ENCODE assay signal across 16 mouse cellular contexts in the genomic region with DNA sequence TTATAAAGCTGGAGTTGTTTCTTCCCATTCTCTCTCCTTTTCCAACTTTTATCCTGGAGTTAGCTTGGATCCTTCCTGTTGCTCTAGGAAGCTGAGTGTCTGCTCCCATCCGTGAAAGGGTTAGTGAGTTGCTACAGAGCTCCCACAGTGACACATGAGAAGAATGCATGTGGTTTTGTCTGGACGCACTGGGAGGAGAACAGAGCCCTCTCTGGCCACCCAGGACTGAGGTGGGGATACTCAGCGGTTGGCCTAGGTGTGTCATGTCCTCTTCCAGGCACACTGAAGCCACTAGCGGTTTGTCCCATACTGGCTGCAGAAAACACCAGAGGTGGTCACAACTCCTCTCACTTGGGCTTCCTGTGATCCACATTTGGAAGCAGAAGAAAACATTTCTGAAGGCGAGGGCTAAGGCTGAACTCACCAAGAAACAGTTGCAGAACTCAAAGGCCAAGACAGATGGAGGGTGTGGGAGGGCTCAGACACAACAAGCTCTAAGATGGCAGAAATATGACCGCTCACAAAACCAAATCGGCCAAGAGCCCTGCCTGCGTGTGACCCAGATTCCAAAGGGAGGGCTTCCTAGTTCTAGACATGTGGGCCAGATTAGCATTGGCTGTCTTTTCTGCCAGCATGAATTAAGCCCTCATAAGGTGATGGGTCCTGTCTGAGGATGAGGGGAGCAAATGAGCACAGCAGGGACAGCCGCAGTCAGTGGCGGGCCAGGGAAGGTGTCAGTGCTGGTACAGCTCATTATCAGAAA. TPM values are rescaled to one million over a fixed set of nuclear protein-coding genes. Genes with fewer than 3 reads are reported as not detected.
DNase-seq lines count a peak whose midpoint lies in the region; ATAC-seq lines count a peak whose summit lies in the region.
"Had no signal": no experiment of that assay in that cellular context is flagged by ENCODE, and none has a peak within 500 bp of the region (broad histone marks: within the 10 kb centered on the region; RNA-seq: fewer than 3 reads in every experiment).

No protein-coding gene starts in this region.

- no peak overlapping the region for H3K4me3 ChIP-seq in heart, embryonic 10.5 days
- H3K4me3 ChIP-seq in embryonic facial prominence, embryonic 11.5 days (ENCODE audit: low read depth, low read length) = no peak overlapping the region
- H3K4me3 ChIP-seq: neural tube, embryonic 13.5 days had no signal

- peaks cover 3% of the 10 kb centered on the region; the same call in 1 of the 2 replicates for H3K36me3 ChIP-seq in heart, embryonic 10.5 days
- H3K36me3 ChIP-seq in embryonic facial prominence, embryonic 11.5 days (replicated peaks; ENCODE audit: control insufficient read depth, insufficient read depth, low read depth, low read length) = no peaks in the 10 kb centered on the region
- H3K36me3 ChIP-seq: G1E; neural tube, embryonic 13.5 days had no signal

- 77% methylated on average over 10 of the region's 10 CpGs for WGBS in heart, embryonic 10.5 days
- 56% methylated on average over 10 of the region's 10 CpGs for WGBS in embryonic facial prominence, embryonic 11.5 days

- intact Hi-C loops in heart, postnatal 14 days (cut with DNase I) = no loop called here
- intact Hi-C loops in gastrocnemius, postnatal 36 days (cut with DNase I) = no loop called here

- peaks cover 15% of the 10 kb centered on the region; the same call in 1 of the 2 replicates for H3K4me1 ChIP-seq in heart, embryonic 10.5 days
- no peaks in the 10 kb centered on the region for H3K4me1 ChIP-seq in embryonic facial prominence, embryonic 11.5 days (ENCODE audit: control insufficient read depth, insufficient read depth, low read length)

- H3K9me3 ChIP-seq in heart, embryonic 10.5 days = no peaks in the 10 kb centered on the region
- no peaks in the 10 kb centered on the region for H3K9me3 ChIP-seq in embryonic facial prominence, embryonic 11.5 days (replicated peaks; ENCODE audit: control insufficient read depth, low read length)
- H3K9me3 ChIP-seq: G1E; neural tube, embryonic 13.5 days had no signal

- peak; percentile 79 for ATAC-seq in embryonic facial prominence, embryonic 11.5 days (replicated peaks; ENCODE audit: insufficient number of reproducible peaks, low FRiP score, low TSS enrichment, low read depth)
- ATAC-seq: activated CD4-positive, CD25-positive, alpha-beta regulatory T cell, adult 4 months; inflammation-experienced regulatory T-cells, adult 6 months had no signal

- H3K9ac ChIP-seq in embryonic facial prominence, embryonic 11.5 days (replicated peaks; ENCODE audit: low read length) = no peak overlapping the region
- H3K9ac ChIP-seq: neural tube, embryonic 13.5 days had no signal

- H3K27ac ChIP-seq in heart, embryonic 10.5 days = peak overlapping the region; percentile 16; the same call in 1 of the 2 replicates
- no peak overlapping the region for H3K27ac ChIP-seq in embryonic facial prominence, embryonic 11.5 days (replicated peaks; ENCODE audit: low read depth, low read length)
- H3K27ac ChIP-seq: neural tube, embryonic 13.5 days had no signal

- DNase-seq in heart, embryonic 10.5 days (ENCODE audit: low spot score) = peak; percentile 36
- no peak for DNase-seq in heart, postnatal 14 days
- DNase-seq in right cerebral cortex, adult 2 months (ENCODE audit: low spot score in 2 of 2) = peak; percentile 50 to 51
- DNase-seq in right cerebral cortex, postnatal 14 days = no peak
- DNase-seq in embryonic facial prominence, embryonic 11.5 days (ENCODE audit: low spot score) = peak; percentile 39
- peak; percentile 58 for DNase-seq in retina, postnatal 7 days (ENCODE audit: low read depth, low spot score)
- no peak for DNase-seq in layer of hippocampus, adult 18-20 months (ENCODE audit: low spot score in 2 of 2)
- no peak for DNase-seq in gastrocnemius, postnatal 36 days
- DNase-seq: gastrocnemius, postnatal 14 days; heart, postnatal 10 days; kidney, postnatal 25 days; midbrain, embryonic 14.5 days had no signal

- no peaks in the 10 kb centered on the region for H3K27me3 ChIP-seq in heart, embryonic 10.5 days (ENCODE audit: insufficient read depth, poor library complexity, severe bottlenecking)
- H3K27me3 ChIP-seq in embryonic facial prominence, embryonic 11.5 days (ENCODE audit: control insufficient read depth, insufficient read depth, low read length) = no peaks in the 10 kb centered on the region
- H3K27me3 ChIP-seq: neural tube, embryonic 13.5 days had no signal

- H3K4me2 ChIP-seq in embryonic facial prominence, embryonic 11.5 days (ENCODE audit: low read depth, low read length) = no peak overlapping the region
- H3K4me2 ChIP-seq: neural tube, embryonic 13.5 days had no signal

RNA-seq across cellular contexts. Expression of a gene that starts 52.3 kb away (rescaled TPM):
- 16.2 and 17.6 TPM in 2 replicates for polyA plus RNA-seq in heart, embryonic 10.5 days (2016; fragmentation: Nextera tagmentation; extraction: Ambion mirVana)
- total RNA-seq in heart, postnatal 14 days (2021) = 1 to 10 TPM; 7.2 TPM
- 18.5 and 18.8 TPM in 2 replicates for polyA plus RNA-seq in embryonic facial prominence, embryonic 11.5 days (2014; fragmentation: Nextera tagmentation; extraction: Ambion mirVana)
- 10 to 100 TPM; 28.9 to 33.1 TPM for total RNA-seq in layer of hippocampus, adult 18-20 months (2021)
- total RNA-seq in gastrocnemius, postnatal 36 days (2021) = 1 to 10 TPM; 1.1 to 1.9 TPM
- polyA plus RNA-seq: G1E had no signal

Comparison
In these comparisons a context has a peak if more than half of its experiments do, and no peak if none do; other contexts are left out.
1. DNase-seq: peak in heart, embryonic 10.5 days (single experiment), right cerebral cortex, adult 2 months (2 of 2), embryonic facial prominence, embryonic 11.5 days (single experiment) and retina, postnatal 7 days (single experiment); none in heart, postnatal 14 days (0 of 2), right cerebral cortex, postnatal 14 days (single experiment), layer of hippocampus, adult 18-20 months (0 of 2) and gastrocnemius, postnatal 36 days (0 of 2).